Mouse (Mus musculus) erythroid progenitor cell, adult 5-6 weeks (primary cell): ENCODE results near the gene Psmb11. TPM values are rescaled to one million over a fixed set of nuclear protein-coding genes. Genes with fewer than 3 reads are reported as not detected.
A peak's percentile ranks its signal among the peaks of the same experiment; 100 is the strongest.

Source experiments
- ATAC-seq: replicated peaks from 2 replicates; pipeline ENCODE4 v1.8.0; 2016; ENCODE audit warnings: moderate number of reproducible peaks, mild to moderate bottlenecking, moderate TSS enrichment, inconsistent platforms; ENCODE audit not compliant: poor library complexity, low FRiP score, severe bottlenecking
- total RNA-seq, 2 experiments: library from RNA; stranded (forward) in 1 of 2; stranded (reverse) in 1 of 2; fragments of 150-400 nt in 1 of 2; fragments of 186-747, 209-891 nt in 1 of 2; gene quantifications; 2 replicates each; pipeline versions ENCODE4 v1.2.3 to v1.2.4; 2015 to 2017; ENCODE audit warnings: low replicate concordance in 2 of 2

The Psmb11 gene
- total RNA-seq, 2 experiments from 2014 or later, result not detected

GRCm38 (mm10) chr14:54636954-54637353 is 15.7 kb downstream of the Psmb11 start:
- ATAC-seq, result no peak

- no peak for ATAC-seq
Measured at GRCm38 (mm10) chr14:54638210-54638609, 17.0 kb downstream of the Psmb11 start.

- ATAC-seq, result no peak
Measured at GRCm38 (mm10) chr14:54640121-54640520, 18.9 kb downstream of the Psmb11 start.

GRCm38 (mm10) chr14:54640946-54641304 is 19.7 kb downstream of the Psmb11 start, which contains the start of gene Gm17606:
TSS of gene Gm17606 (plus strand) at chr14:54640952.
- no peak for ATAC-seq

- ATAC-seq, result peak; percentile 83
Measured at GRCm38 (mm10) chr14:54641305-54641969, 20.2 kb downstream of the Psmb11 start, which contains the start of gene Cdh24. TSS of gene Cdh24 (minus strand) at chr14:54641364.

GRCm38 (mm10) chr14:54642224-54642944 is 21.2 kb downstream of the Psmb11 start:
- ATAC-seq, result no peak

- no peak for ATAC-seq
Measured at GRCm38 (mm10) chr14:54643011-54643410, 21.8 kb downstream of the Psmb11 start.

- no peak for ATAC-seq
Measured at GRCm38 (mm10) chr14:54644294-54644693, 23.1 kb downstream of the Psmb11 start.

- ATAC-seq, result no peak
Measured at GRCm38 (mm10) chr14:54646455-54646854, 25.2 kb downstream of the Psmb11 start.

- no peak for ATAC-seq
Measured at GRCm38 (mm10) chr14:54646898-54647636, 25.8 kb downstream of the Psmb11 start.

GRCm38 (mm10) chr14:54647900-54648299 is 26.7 kb downstream of the Psmb11 start:
- no peak for ATAC-seq

- ATAC-seq, result peak; percentile 67
Measured at GRCm38 (mm10) chr14:54650621-54651454, 29.6 kb downstream of the Psmb11 start.

GRCm38 (mm10) chr14:54651556-54651955 is 30.3 kb downstream of the Psmb11 start:
- ATAC-seq, result no peak

GRCm38 (mm10) chr14:54652787-54653186 is 31.6 kb downstream of the Psmb11 start:
- no peak for ATAC-seq

GRCm38 (mm10) chr14:54653496-54653895 is 32.3 kb downstream of the Psmb11 start:
- peak; percentile 91 for ATAC-seq

GRCm38 (mm10) chr14:54660009-54660408 is 38.8 kb downstream of the Psmb11 start:
- no peak for ATAC-seq

GRCm38 (mm10) chr14:54664477-54665222 is 43.4 kb downstream of the Psmb11 start:
- ATAC-seq, result no peak

GRCm38 (mm10) chr14:54669381-54669780 is 48.1 kb downstream of the Psmb11 start:
- ATAC-seq, result peak; percentile 73

- ATAC-seq, result no peak
Measured at GRCm38 (mm10) chr14:54674317-54674716, 53.1 kb downstream of the Psmb11 start.
